Comparison of ENCODE assay signal across 8 mouse cellular contexts in the genomic region with DNA sequence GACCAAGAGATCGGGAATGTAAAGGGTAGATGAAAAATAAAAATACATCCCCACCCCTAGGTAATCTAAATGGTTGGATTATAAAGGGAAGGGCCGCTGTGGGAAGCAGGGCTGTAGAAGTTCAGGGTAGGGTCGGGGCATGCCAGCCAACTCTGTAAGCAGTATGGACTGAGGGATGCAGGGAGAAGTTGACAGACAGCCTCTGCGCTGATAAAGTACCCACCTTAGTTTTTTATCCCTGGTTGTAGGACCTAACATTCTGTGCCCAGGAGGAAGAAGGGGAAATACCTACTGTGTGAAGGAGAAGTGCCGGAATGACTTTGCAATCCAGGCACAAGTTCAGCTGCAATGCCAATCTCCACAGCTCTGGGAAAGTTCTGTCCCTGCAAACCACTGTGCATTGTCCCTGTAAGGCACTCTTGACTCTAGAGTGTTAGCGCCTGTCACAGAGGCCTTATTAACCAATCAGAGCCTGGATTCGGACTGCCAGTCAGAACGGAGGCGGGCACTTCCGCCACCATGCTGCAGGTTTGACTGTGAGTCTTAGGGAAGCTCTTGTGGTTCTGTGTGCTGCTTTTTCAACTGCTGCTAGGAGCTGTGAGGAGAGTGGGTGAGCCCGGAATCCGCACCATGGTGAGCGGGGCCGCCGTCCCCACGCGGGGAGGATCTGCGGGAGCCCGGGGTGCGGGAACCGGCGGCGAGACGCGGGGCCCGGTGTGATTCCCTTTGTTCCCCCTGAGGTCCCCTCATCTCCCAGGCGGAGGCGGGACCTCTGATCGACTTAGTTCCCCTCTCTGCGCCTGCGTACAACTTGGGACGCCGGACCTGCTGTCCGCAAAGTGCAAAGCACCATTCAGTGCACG. TPM values are rescaled to one million over a fixed set of nuclear protein-coding genes. Genes with fewer than 3 reads are reported as not detected.
DNase-seq lines count a peak whose midpoint lies in the region; ATAC-seq and TF ChIP-seq lines count a peak whose summit lies in the region.

A gene (plus strand): TSS at position 527 of the 863 bp plus-strand sequence.

- TF ChIP-seq POLR2A in CH12.LX (IDR thresholded peaks at IDR 0.05; ENCODE audit: low read depth, low read length) = peak; percentile 94
- peak; percentile 16 for TF ChIP-seq POLR2A in testis, adult 2 months (IDR thresholded peaks at IDR 0.05; ENCODE audit: control insufficient read depth, low read depth, low read length)

- TF ChIP-seq RAD21 in CH12.LX (IDR thresholded peaks at IDR 0.05; ENCODE audit: low read depth, low read length) = no peak

- peak; percentile 97 for DNase-seq in CH12.LX (ENCODE audit: extremely low read depth)
- peak; percentile 82 for DNase-seq in c-Kit-positive CD71-negative TER-119-negative erythroid progenitor cells, embryonic 14.5 days (ENCODE audit: low read depth)
- peak; percentile 94 for DNase-seq in heart, postnatal 0 days (ENCODE audit: low spot score)
- DNase-seq in kidney, postnatal 4 days = peak; percentile 96 to 98

- peak within 1 kb of the TSS; percentile 80 for H3K27ac ChIP-seq in CH12.LX (ENCODE audit: insufficient read depth, low read depth)
- H3K27ac ChIP-seq in forebrain, embryonic 12.5 days = peak within 1 kb of the TSS; percentile 96
- peak within 1 kb of the TSS; percentile 99 for H3K27ac ChIP-seq in heart, postnatal 0 days (ENCODE audit: low read depth)
- H3K27ac ChIP-seq in liver, embryonic 16.5 days (ENCODE audit: low read length) = peak within 1 kb of the TSS; percentile 84
- H3K27ac ChIP-seq in neural tube, embryonic 13.5 days (replicated peaks) = peak within 1 kb of the TSS; percentile 98
- peak within 1 kb of the TSS; percentile 63 for H3K27ac ChIP-seq in testis, adult 2 months (ENCODE audit: control insufficient read depth, insufficient read depth, low read depth, low read length)

- H3K4me3 ChIP-seq in CH12.LX (replicated peaks in 1 of 3; ENCODE audit: low read depth in 2 of 3, low read length in 2 of 3, poor library complexity in 1 of 3) = peak within 1 kb of the TSS; percentile 63 to 77 (median 68)
- H3K4me3 ChIP-seq in forebrain, embryonic 12.5 days (replicated peaks) = peak within 1 kb of the TSS; percentile 66
- peak within 1 kb of the TSS; percentile 79 for H3K4me3 ChIP-seq in heart, postnatal 0 days (ENCODE audit: low read depth, low read length)
- H3K4me3 ChIP-seq in liver, embryonic 16.5 days (ENCODE audit: low read depth, low read length) = peak within 1 kb of the TSS; percentile 73
- H3K4me3 ChIP-seq in neural tube, embryonic 13.5 days = peak within 1 kb of the TSS; percentile 67
- peak within 1 kb of the TSS; percentile 90 for H3K4me3 ChIP-seq in testis, adult 2 months (ENCODE audit: control insufficient read depth, low read depth, low read length)

- peaks cover 0 to 15% of the 10 kb centered on the region in 2 experiments for H3K36me3 ChIP-seq in CH12.LX (replicated peaks in 1 of 2; ENCODE audit: control insufficient read depth in 1 of 2, insufficient read depth in 1 of 2, low read length in 1 of 2)
- peaks cover 12% of the 10 kb centered on the region; the same call in 1 of the 2 replicates for H3K36me3 ChIP-seq in forebrain, embryonic 12.5 days (replicated peaks)
- H3K36me3 ChIP-seq in heart, postnatal 0 days (replicated peaks; ENCODE audit: control insufficient read depth, insufficient read depth, low read length) = no peaks in the 10 kb centered on the region
- H3K36me3 ChIP-seq in liver, embryonic 16.5 days (ENCODE audit: control insufficient read depth, insufficient read depth) = no peaks in the 10 kb centered on the region
- H3K36me3 ChIP-seq in neural tube, embryonic 13.5 days = peaks cover 28% of the 10 kb centered on the region
- no peaks in the 10 kb centered on the region for H3K36me3 ChIP-seq in testis, adult 2 months (ENCODE audit: control insufficient read depth, insufficient read depth, low read length)

- H3K27me3 ChIP-seq in CH12.LX (replicated peaks) = no peaks in the 10 kb centered on the region
- no peaks in the 10 kb centered on the region for H3K27me3 ChIP-seq in forebrain, embryonic 12.5 days
- no peaks in the 10 kb centered on the region for H3K27me3 ChIP-seq in heart, postnatal 0 days (ENCODE audit: control insufficient read depth, insufficient read depth, low read length)
- H3K27me3 ChIP-seq in liver, embryonic 16.5 days (ENCODE audit: control insufficient read depth, insufficient read depth, low read depth, low read length) = no peaks in the 10 kb centered on the region
- H3K27me3 ChIP-seq in neural tube, embryonic 13.5 days = no peaks in the 10 kb centered on the region
- H3K27me3 ChIP-seq in testis, adult 2 months (ENCODE audit: control insufficient read depth, insufficient read depth, low read length) = no peaks in the 10 kb centered on the region

- peaks cover 24% of the 10 kb centered on the region for H3K9me3 ChIP-seq in CH12.LX (replicated peaks; ENCODE audit: low read length)
- peaks cover 50% of the 10 kb centered on the region for H3K9me3 ChIP-seq in forebrain, embryonic 12.5 days
- peaks cover 26% of the 10 kb centered on the region for H3K9me3 ChIP-seq in heart, postnatal 0 days (replicated peaks; ENCODE audit: control insufficient read depth, low read length)
- peaks cover 2% of the 10 kb centered on the region for H3K9me3 ChIP-seq in liver, embryonic 16.5 days (replicated peaks; ENCODE audit: control insufficient read depth, low read length)
- H3K9me3 ChIP-seq in neural tube, embryonic 13.5 days = peaks cover 50% of the 10 kb centered on the region

- H3K4me1 ChIP-seq in CH12.LX (ENCODE audit: control insufficient read depth in 1 of 2, insufficient read depth in 2 of 2) = peaks cover 0 to 11% of the 10 kb centered on the region in 2 experiments; a peak in 2 of 4 replicates
- H3K4me1 ChIP-seq in forebrain, embryonic 12.5 days = no peaks in the 10 kb centered on the region
- H3K4me1 ChIP-seq in heart, postnatal 0 days (ENCODE audit: control insufficient read depth, insufficient read depth) = 0 out of 2 replicates have a peak, but pooled peaks cover 4% of the 10 kb centered on the region
- H3K4me1 ChIP-seq in liver, embryonic 16.5 days (ENCODE audit: control insufficient read depth, low read depth, low read length) = peaks cover 3% of the 10 kb centered on the region
- H3K4me1 ChIP-seq in neural tube, embryonic 13.5 days (replicated peaks) = peaks cover 10% of the 10 kb centered on the region; the same call in 1 of the 2 replicates
- H3K4me1 ChIP-seq in testis, adult 2 months (ENCODE audit: control insufficient read depth, insufficient read depth, low read length) = peaks cover 3% of the 10 kb centered on the region; the same call in 1 of the 2 replicates

- peak; percentile 99 for ATAC-seq in forebrain, embryonic 12.5 days (ENCODE audit: low FRiP score)
- ATAC-seq in heart, postnatal 0 days (ENCODE audit: insufficient read depth, low read depth) = peak; percentile 99
- ATAC-seq in liver, embryonic 16.5 days (ENCODE audit: low read depth) = peak; percentile 95
- peak; percentile 99 for ATAC-seq in neural tube, embryonic 13.5 days (ENCODE audit: low read depth)

- peak within 1 kb of the TSS; percentile 78 for H3K4me2 ChIP-seq in CH12.LX (ENCODE audit: insufficient read depth, low read depth, poor library complexity, severe bottlenecking)
- H3K4me2 ChIP-seq in forebrain, embryonic 12.5 days = peak within 1 kb of the TSS; percentile 52
- H3K4me2 ChIP-seq in heart, postnatal 0 days (ENCODE audit: low read depth, low read length) = peak within 1 kb of the TSS; percentile 71
- H3K4me2 ChIP-seq in liver, embryonic 16.5 days (ENCODE audit: low read depth, low read length) = peak within 1 kb of the TSS; percentile 72
- peak within 1 kb of the TSS; percentile 57 for H3K4me2 ChIP-seq in neural tube, embryonic 13.5 days

- in situ Hi-C loops in CH12.LX (cut with MboI; ENCODE audit: low pct_ligation_motif_present, low pct_unique_long_range_greater_than_20kb, low sequenced_read_pairs) = no loop called here

- no peak for TF ChIP-seq EP300 in CH12.LX (IDR thresholded peaks at IDR 0.05; ENCODE audit: low read length)
- no peak for TF ChIP-seq EP300 in heart, postnatal 0 days (IDR thresholded peaks at IDR 0.05; ENCODE audit: low read depth)

- H3K9ac ChIP-seq in CH12.LX (ENCODE audit: insufficient read depth, low read depth) = peak within 1 kb of the TSS; percentile 84
- peak within 1 kb of the TSS; percentile 76 for H3K9ac ChIP-seq in forebrain, embryonic 12.5 days
- H3K9ac ChIP-seq in heart, postnatal 0 days (replicated peaks; ENCODE audit: low read depth, low read length) = peak within 1 kb of the TSS; percentile 84
- H3K9ac ChIP-seq in liver, embryonic 16.5 days (ENCODE audit: low read depth, low read length) = peak within 1 kb of the TSS; percentile 70
- peak within 1 kb of the TSS; percentile 87 for H3K9ac ChIP-seq in neural tube, embryonic 13.5 days

- 10% methylated on average over 35 of the region's 35 CpGs for WGBS in forebrain, embryonic 12.5 days
- 8% methylated on average over 35 of the region's 35 CpGs for WGBS in heart, postnatal 0 days
- WGBS in liver, embryonic 16.5 days (ENCODE audit: insufficient replicate concordance) = 7% methylated on average over 35 of the region's 35 CpGs
- 9% methylated on average over 35 of the region's 35 CpGs for WGBS in neural tube, embryonic 13.5 days

- no peak for TF ChIP-seq CTCF in CH12.LX (conservative IDR thresholded peaks at IDR 0.05 in 1 of 2, IDR thresholded peaks at IDR 0.05 in 1 of 2; ENCODE audit: low read depth in 2 of 2, low read length in 2 of 2)
- TF ChIP-seq CTCF in heart, postnatal 0 days (IDR thresholded peaks at IDR 0.05; ENCODE audit: low read depth) = no peak
- TF ChIP-seq CTCF in testis, adult 2 months (IDR thresholded peaks at IDR 0.05; ENCODE audit: control insufficient read depth, insufficient read depth, insufficient replicate concordance, low read depth, low read length) = no peak

- dilution Hi-C loops in CH12.LX (cut with MboI; ENCODE audit: extremely low pct_ligation_motif_present, extremely low pct_unique_long_range_greater_than_20kb, low sequenced_read_pairs) = no loop called here

- H3K79me2 ChIP-seq in CH12.LX (replicated peaks; ENCODE audit: control insufficient read depth, extremely low read depth, insufficient read depth, poor library complexity, severe bottlenecking) = peaks cover 12% of the 10 kb centered on the region; the same call in 1 of the 2 replicates

TF ChIP-seq in CH12.LX, 34 proteins besides CTCF, POLR2A, EP300 and RAD21 (continues in another document):
- peak; percentile 71 for TF ChIP-seq HCFC1 (IDR thresholded peaks at IDR 0.05; ENCODE audit: low read depth, low read length)
- peak; percentile 75 for TF ChIP-seq SIN3A (IDR thresholded peaks at IDR 0.05; ENCODE audit: low read length)

RNA-seq across cellular contexts. Expression of the gene that starts here (rescaled TPM):
- total RNA-seq in CH12.LX (2012; rRNA removed) (4.3 and 5.2 TPM in 2 replicates), CH12.LX (2014; rRNA removed) (8.1 and 8.8 TPM in 2 replicates)
- 2.9 and 3.3 TPM in 2 replicates for polyA plus RNA-seq in CH12.LX (2012; ENCODE audit: insufficient read length, low read depth)
- 14.9 and 15.6 TPM in 2 replicates for polyA plus RNA-seq in forebrain, embryonic 12.5 days (2016; fragmentation: Nextera tagmentation; extraction: Ambion mirVana)
- 2.1 and 3.7 TPM in 2 replicates for total RNA-seq in heart, postnatal 0 days (2014; rRNA removed; ENCODE audit: low replicate concordance)
- polyA plus RNA-seq in heart, postnatal 0 days (2015; fragmentation: Nextera tagmentation; extraction: Ambion mirVana) = 8.1 and 8.5 TPM in 2 replicates
- polyA plus RNA-seq in liver, embryonic 16.5 days (2015; fragmentation: Nextera tagmentation; extraction: Ambion mirVana) = 2.0 and 2.3 TPM in 2 replicates
- 12.5 and 14.5 TPM in 2 replicates for polyA plus RNA-seq in neural tube, embryonic 13.5 days (2015; fragmentation: Nextera tagmentation; extraction: Ambion mirVana)
- 0.20 and 0.40 TPM in 2 replicates for polyA plus RNA-seq in testis, adult 2 months (2012; rRNA removed)

Comparison
In these comparisons a context has a peak if more than half of its experiments do, and no peak if none do; other contexts are left out.
1. Peak in every context shown above with its lines: DNase-seq, ATAC-seq, H3K4me3 ChIP-seq and H3K27ac ChIP-seq.